Mouse (Mus musculus) ES-E14 (cell line): ENCODE results near the gene Zfp653. TPM values are rescaled to one million over a fixed set of nuclear protein-coding genes. Genes with fewer than 3 reads are reported as not detected.

ENCODE experiments used
- DNase-seq: peaks from one replicate; pipeline ENCODE4 v3.0.0-alpha.2; 2013; ENCODE audit warnings: low read depth, low spot score
- H3K27ac ChIP-seq: 2 replicates; pipeline ENCODE4 v1.5.1; 2012; ENCODE audit warnings: low read depth, mild to moderate bottlenecking, low read length, moderate library complexity, mixed read lengths; ENCODE audit not compliant: poor library complexity, insufficient read depth, severe bottlenecking
- H3K36me3 ChIP-seq: 2 replicates; pipeline ENCODE4 v1.6.1; 2012; ENCODE audit warnings: mild to moderate bottlenecking, low read length, moderate library complexity, mixed read lengths; ENCODE audit not compliant: control insufficient read depth, poor library complexity, insufficient read depth, severe bottlenecking
- H3K4me1 ChIP-seq, 2 experiments: fragments of 150-350 bp in 1 of 2; sonication (generic) in 1 of 2; 2 replicates each; pipeline ENCODE4 v1.6.1; 2012; ENCODE audit warnings: low read length in 2 of 2, mild to moderate bottlenecking in 1 of 2, mixed read lengths in 1 of 2; ENCODE audit not compliant: control insufficient read depth in 2 of 2, insufficient read depth in 2 of 2, poor library complexity in 1 of 2
- H3K4me3 ChIP-seq, 2 experiments: fragments of 150-350 bp in 1 of 2; sonication (generic) in 1 of 2; 2 replicates each; pipeline ENCODE4 v1.5.1; 2012; ENCODE audit warnings: low read length in 2 of 2, low read depth in 1 of 2, mild to moderate bottlenecking in 1 of 2, mixed read lengths in 1 of 2; ENCODE audit not compliant: insufficient read depth in 1 of 2, poor library complexity in 1 of 2, severe bottlenecking in 1 of 2
- H3K9ac ChIP-seq: 2 replicates; pipeline ENCODE4 v1.6.1; 2012; ENCODE audit warnings: low read depth, mild to moderate bottlenecking, low read length, mixed read lengths; ENCODE audit not compliant: poor library complexity, insufficient read depth, severe bottlenecking
- H3K9me3 ChIP-seq: fragments of 150-350 bp; sonication (generic); 2 replicates; pipeline ENCODE4 v1.6.1; 2012; ENCODE audit warnings: low read depth, mild to moderate bottlenecking, low read length; ENCODE audit not compliant: control insufficient read depth, insufficient read depth
- CHD2 ChIP-seq: IDR thresholded peaks from 2 replicates; pipeline ENCODE4 v1.6.1; 2014; ENCODE audit warnings: mild to moderate bottlenecking, low read depth, low read length, inconsistent platforms
- HCFC1 ChIP-seq: IDR thresholded peaks from 2 replicates; pipeline ENCODE4 v1.6.1; 2012; ENCODE audit warnings: low read length, inconsistent platforms, borderline replicate concordance; ENCODE audit not compliant: insufficient read depth
- MAFK ChIP-seq: IDR thresholded peaks from 2 replicates; pipeline ENCODE4 v1.6.1; 2014; ENCODE audit warnings: mild to moderate bottlenecking, low read depth, low read length, inconsistent platforms; ENCODE audit not compliant: insufficient read depth
- ZC3H11A ChIP-seq: IDR thresholded peaks from 2 replicates; pipeline ENCODE4 v1.6.1; 2012; ENCODE audit warnings: low read depth, mild to moderate bottlenecking, inconsistent platforms, low read length, borderline replicate concordance
- ZNF384 ChIP-seq: IDR thresholded peaks from 2 replicates; pipeline ENCODE4 v1.6.1; 2012; ENCODE audit warnings: low read depth, low read length, inconsistent platforms
- in situ Hi-C, 2 experiments: fragments of 600-800 bp; cut with MboI; formaldehyde crosslinking; loops; one replicate each; pipeline ENCODE4 v1.15.1; 2025; ENCODE audit warnings: low sequenced_read_pairs in 2 of 2, inconsistent platforms in 1 of 2; ENCODE audit not compliant: unreplicated experiment in 2 of 2
- total RNA-seq: library from RNA; depleted of rRNA; stranded (reverse); fragments of 300-350 nt; gene quantifications from 2 replicates; pipeline ENCODE4 v1.2.3, GENCODE M21; 2012

Gene Zfp653
- total RNA-seq, 1 experiment = 10.9 TPM

DNA sequence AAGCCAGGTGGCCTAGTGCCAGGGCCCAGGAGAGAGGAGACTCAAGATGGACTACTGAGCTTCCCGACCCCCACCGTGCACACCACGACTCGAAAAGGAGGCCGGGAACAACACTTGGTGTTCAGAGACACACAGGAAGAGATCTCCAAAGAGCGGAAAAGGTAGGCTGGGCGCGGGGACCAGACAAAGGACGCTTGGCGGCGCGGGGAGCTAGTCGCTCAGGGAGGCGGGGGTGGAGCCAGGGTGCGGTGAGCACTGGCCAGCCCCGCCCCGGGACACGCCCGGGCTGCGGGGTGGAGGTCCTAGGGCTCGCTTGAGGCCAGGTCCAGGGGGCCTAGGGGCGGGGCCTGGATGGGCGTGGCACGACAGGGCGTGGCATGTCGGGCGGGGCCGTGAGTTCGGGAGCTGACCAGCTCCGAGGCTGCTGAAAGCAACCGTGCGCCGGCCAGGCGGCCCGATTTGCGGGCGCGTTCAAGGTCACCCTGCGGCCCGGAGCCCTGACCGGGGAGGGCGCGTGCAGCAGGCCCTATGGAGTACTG is 20.8 kb downstream of the Zfp653 start:
- no peaks in the 10 kb centered on the region for H3K36me3 ChIP-seq
- H3K4me3 ChIP-seq = peak overlapping the region; percentile 66 to 75; a peak in 3 of 4 replicates
- in situ Hi-C loops = no loop called here
- peak; percentile 73 for DNase-seq
- H3K4me1 ChIP-seq = peaks cover 3 to 28% of the 10 kb centered on the region in 2 experiments; a peak in 3 of 4 replicates
- H3K9ac ChIP-seq = no peak overlapping the region
- H3K9me3 ChIP-seq = no peaks in the 10 kb centered on the region
- TF ChIP-seq MAFK (no peak), HCFC1 (no peak), ZNF384 (no peak), CHD2 (no peak), ZC3H11A (no peak)
- no peak overlapping the region; the same call in 1 of the 2 replicates for H3K27ac ChIP-seq

- 0 out of 2 replicates have a peak overlapping the region, but pooled peaks have one; percentile 14 for H3K9ac ChIP-seq
- TF ChIP-seq HCFC1 (no peak), CHD2 (no peak), ZC3H11A (no peak), MAFK (no peak), ZNF384 (no peak)
- H3K4me3 ChIP-seq = 0 out of 4 replicates have a peak overlapping the region, but pooled peaks have one; percentile 4 to 66
- in situ Hi-C loops = loop anchor here in 1 of 2 experiments (5.0 kb wide), 1 partner anchor 72 kb away; no protein-coding TSS in a partner anchor
- no peak for DNase-seq
- H3K27ac ChIP-seq = no peak overlapping the region; the same call in 1 of the 2 replicates
- H3K4me1 ChIP-seq = peaks cover 3 to 24% of the 10 kb centered on the region in 2 experiments; a peak in 3 of 4 replicates
- H3K36me3 ChIP-seq = no peaks in the 10 kb centered on the region
- H3K9me3 ChIP-seq = no peaks in the 10 kb centered on the region
These were observed 21.4 kb downstream of the Zfp653 start for GRCm38 (mm10) chr9:22049721-22050270.

DNA sequence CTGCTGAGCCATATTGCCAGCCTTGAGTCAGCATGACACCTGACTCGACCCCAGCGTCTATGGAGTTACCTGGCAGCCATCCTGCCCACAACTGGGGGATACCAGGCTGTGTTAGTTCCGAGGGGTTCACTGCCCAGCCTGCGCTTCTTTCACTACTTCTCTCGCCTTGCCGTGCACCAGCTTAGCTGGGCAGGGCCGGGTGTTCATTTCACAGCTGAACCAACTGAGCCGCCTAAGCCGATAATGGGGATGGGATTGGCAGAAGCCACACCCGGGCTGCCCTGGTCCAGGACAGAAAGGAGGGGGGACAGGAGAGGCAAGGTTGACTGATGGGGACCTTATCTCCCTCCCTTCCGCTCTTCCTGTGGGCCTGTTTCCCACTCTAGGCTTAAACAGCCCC is 21.9 kb downstream of the Zfp653 start:
- Histone ChIP-seq H3K27ac (no peak overlapping the region), H3K4me1 (peaks cover 3 to 22% of the 10 kb centered on the region in 2 experiments; a peak in 3 of 4 replicates), H3K9me3 (no peaks in the 10 kb centered on the region), H3K4me3 (peak overlapping the region in 1 of 2 experiments; percentile 4; a peak in 1 of 4 replicates), H3K36me3 (no peaks in the 10 kb centered on the region), H3K9ac (no peak overlapping the region)
- TF ChIP-seq ZNF384 (no peak), CHD2 (no peak), HCFC1 (no peak), MAFK (no peak), ZC3H11A (no peak)
- no peak for DNase-seq
- in situ Hi-C loops = loop anchor here in 1 of 2 experiments (5.0 kb wide), 1 partner anchor 72 kb away; no protein-coding TSS in a partner anchor

DNA sequence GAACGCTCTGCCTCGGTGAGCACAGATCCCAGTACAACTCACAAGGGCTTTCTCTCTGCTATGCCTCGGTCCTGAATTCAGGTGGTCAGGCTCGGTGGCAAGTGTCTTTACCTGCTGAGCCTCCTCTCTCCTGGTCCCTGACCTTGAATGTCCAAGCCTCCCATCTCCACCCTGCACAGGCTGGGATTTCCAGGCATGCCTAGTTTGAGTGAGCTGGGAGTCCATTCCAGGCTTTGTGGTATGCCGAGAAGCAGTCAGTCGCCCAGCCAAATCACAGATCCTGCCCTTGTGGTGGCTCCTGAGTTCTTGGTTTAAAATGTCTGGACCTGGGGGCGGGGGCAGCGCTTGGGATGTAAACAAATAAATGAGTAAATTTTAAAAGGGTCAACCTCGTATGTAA is 23.8 kb downstream of the Zfp653 start:
- peaks cover 3 to 24% of the 10 kb centered on the region in 2 experiments; a peak in 3 of 4 replicates for H3K4me1 ChIP-seq
- in situ Hi-C loops = loop anchor here in 1 of 2 experiments (5.0 kb wide), 1 partner anchor 70 kb away; no protein-coding TSS in a partner anchor
- H3K9ac ChIP-seq = no peak overlapping the region
- DNase-seq = no peak
- no peaks in the 10 kb centered on the region for H3K9me3 ChIP-seq
- TF ChIP-seq ZC3H11A (no peak), CHD2 (no peak), ZNF384 (no peak)
- H3K36me3 ChIP-seq = no peaks in the 10 kb centered on the region
- no peak overlapping the region for H3K4me3 ChIP-seq
- no peak overlapping the region for H3K27ac ChIP-seq
